Mouse (Mus musculus) cerebellum, adult 2 months (tissue): ENCODE measurements around the gene Nek6. TPM values are rescaled to one million over a fixed set of nuclear protein-coding genes. Genes with fewer than 3 reads are reported as not detected.

Source experiments
- DNase-seq, 2 experiments: peaks; one replicate each; pipeline ENCODE4 v3.0.0; 2021
- H3K27ac ChIP-seq: fragments of 200-500 bp; 2 replicates; pipeline ENCODE4 v1.5.1; 2012; ENCODE audit warnings: low read length, control low read depth, inconsistent platforms; ENCODE audit not compliant: insufficient read depth
- H3K27me3 ChIP-seq: fragments of 200-500 bp; 2 replicates; pipeline ENCODE4 v1.6.1; 2012; ENCODE audit warnings: inconsistent platforms, mild to moderate bottlenecking, low read length, moderate library complexity; ENCODE audit not compliant: control insufficient read depth, insufficient read depth
- H3K4me1 ChIP-seq: fragments of 200-500 bp; 2 replicates; pipeline ENCODE4 v1.6.1; 2011; ENCODE audit warnings: low read length; ENCODE audit not compliant: control insufficient read depth, insufficient read depth
- H3K4me3 ChIP-seq: fragments of 200-500 bp; replicated peaks from 2 replicates; pipeline ENCODE3; 2011; ENCODE audit warnings: mild to moderate bottlenecking, low read depth, low read length, control low read depth; ENCODE audit not compliant: insufficient read depth
- CTCF ChIP-seq: fragments of 200-500 bp; IDR thresholded peaks from 2 replicates; pipeline ENCODE4 v1.5.1; 2011; ENCODE audit warnings: low read depth, mild to moderate bottlenecking, control low read depth, low read length, moderate library complexity, borderline replicate concordance; ENCODE audit not compliant: insufficient read depth
- POLR2A ChIP-seq: fragments of 200-500 bp; IDR thresholded peaks from 2 replicates; pipeline ENCODE4 v1.6.1; 2011; ENCODE audit warnings: low read length, control low read depth, borderline replicate concordance; ENCODE audit not compliant: insufficient read depth
- WGBS: fragments of 180-500 bp; shearing (Covaris S2); methylation state at CpG from one replicate; pipeline ENCODE4 v1.1.7; 2018; 5-methylcytosine and 5-hydroxymethylcytosine counted together
- polyA plus RNA-seq: library from polyadenylated mRNA; depleted of rRNA; stranded (reverse); fragments of >200 nt; gene quantifications from 2 replicates; pipeline ENCODE4 v1.2.3, GENCODE M21; 2012

Gene Nek6
- polyA plus RNA-seq, 1 experiment = 28.0 TPM

- peaks cover 16% of the 10 kb centered on the region; the same call in 1 of the 2 replicates for H3K4me1 ChIP-seq
- no peak overlapping the region for H3K27ac ChIP-seq
- 89% methylated on average over 3 of the region's 3 CpGs for WGBS
- TF ChIP-seq CTCF = no peak
- no peak for TF ChIP-seq POLR2A
- DNase-seq = no peak
- H3K4me3 ChIP-seq = no peak overlapping the region
- no peaks in the 10 kb centered on the region for H3K27me3 ChIP-seq
Observed at GRCm38 (mm10) chr2:38623411-38623810, 112.0 kb downstream of the Nek6 start.

- Histone ChIP-seq H3K27ac (no peak overlapping the region), H3K4me3 (no peak overlapping the region), H3K4me1 (peaks cover 16% of the 10 kb centered on the region; the same call in 1 of the 2 replicates), H3K27me3 (no peaks in the 10 kb centered on the region)
- 90% methylated on average over 8 of the region's 8 CpGs for WGBS
- TF ChIP-seq POLR2A (no peak), CTCF (no peak)
- DNase-seq = no peak
Observed at GRCm38 (mm10) chr2:38623821-38624590, 112.6 kb downstream of the Nek6 start.

- Histone ChIP-seq H3K27ac (no peak overlapping the region), H3K27me3 (no peaks in the 10 kb centered on the region), H3K4me1 (peaks cover 2% of the 10 kb centered on the region; the same call in 1 of the 2 replicates), H3K4me3 (no peak overlapping the region)
- 90% methylated on average over 4 of the region's 4 CpGs for WGBS
- DNase-seq = no peak
- TF ChIP-seq CTCF (no peak), POLR2A (no peak)
Observed at GRCm38 (mm10) chr2:38628801-38629200, 117.4 kb downstream of the Nek6 start.

- 91% methylated on average over 3 of the region's 3 CpGs for WGBS
- Histone ChIP-seq H3K27ac (no peak overlapping the region), H3K27me3 (no peaks in the 10 kb centered on the region), H3K4me1 (peaks cover 2% of the 10 kb centered on the region; the same call in 1 of the 2 replicates), H3K4me3 (no peak overlapping the region)
- TF ChIP-seq CTCF (no peak), POLR2A (no peak)
- DNase-seq = no peak
Observed at GRCm38 (mm10) chr2:38629451-38629850, 118.0 kb downstream of the Nek6 start.

- TF ChIP-seq POLR2A (no peak), CTCF (no peak)
- no peak overlapping the region for H3K27ac ChIP-seq
- peaks cover 2% of the 10 kb centered on the region; the same call in 1 of the 2 replicates for H3K4me1 ChIP-seq
- H3K27me3 ChIP-seq = no peaks in the 10 kb centered on the region
- no peak for DNase-seq
- WGBS = 84% methylated on average over 2 of the region's 2 CpGs
- no peak overlapping the region for H3K4me3 ChIP-seq
Observed at GRCm38 (mm10) chr2:38630574-38630973, 119.1 kb downstream of the Nek6 start.

GRCm38 (mm10) chr2:38637716-38638267 lies 126.3 kb downstream of the Nek6 start:
- no peak for DNase-seq
- H3K4me3 ChIP-seq = no peak overlapping the region
- WGBS = 66% methylated on average over 4 of the region's 4 CpGs
- no peaks in the 10 kb centered on the region for H3K27me3 ChIP-seq
- no peak overlapping the region for H3K27ac ChIP-seq
- TF ChIP-seq POLR2A (no peak), CTCF (peak; percentile 16; the same call in 1 of the 2 replicates)
- H3K4me1 ChIP-seq = no peaks in the 10 kb centered on the region

GRCm38 (mm10) chr2:38641761-38642160 lies 130.3 kb downstream of the Nek6 start:
- no peak overlapping the region for H3K27ac ChIP-seq
- H3K27me3 ChIP-seq = no peaks in the 10 kb centered on the region
- 98% methylated on average over 1 of the region's 1 CpGs for WGBS
- no peak overlapping the region for H3K4me3 ChIP-seq
- no peak for DNase-seq
- no peak for TF ChIP-seq CTCF
- no peak for TF ChIP-seq POLR2A
- H3K4me1 ChIP-seq = no peaks in the 10 kb centered on the region; the same call in 1 of the 2 replicates
